Mouse (Mus musculus): Measurements from ENCODE around the gene Klhl35. TPM values are rescaled to one million over a fixed set of nuclear protein-coding genes. Genes with fewer than 3 reads are reported as not detected.
A peak's percentile ranks its signal among the peaks of the same experiment; 100 is the strongest.
"Not testable (repeated sequence)": the region's sequence is repeated elsewhere in the genome, so short reads cannot be mapped to it uniquely, and the experiment has no call there.

Gene Klhl35
- polyA plus RNA-seq, 1 experiment from 2014 or later = 0.12 TPM

DNA sequence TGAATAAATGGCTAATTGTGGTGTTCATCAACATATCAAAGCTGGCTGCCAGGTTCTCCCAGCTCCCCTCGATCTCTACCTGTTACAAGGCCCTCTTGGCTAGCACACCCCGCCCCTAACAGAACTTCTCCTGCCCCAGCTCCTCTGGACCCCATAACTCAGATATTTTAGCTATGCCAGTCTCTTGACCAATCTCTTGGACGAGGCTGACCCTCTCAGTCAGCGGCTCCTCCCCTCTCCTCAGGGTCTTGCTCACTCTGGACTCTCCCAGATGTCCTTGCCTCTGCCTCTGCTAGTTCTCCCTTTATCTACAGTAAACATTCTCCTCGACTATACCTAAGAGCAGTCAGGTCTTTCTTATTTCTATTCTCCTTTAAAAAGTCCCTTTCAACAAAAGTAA is 34.9 kb downstream of the Klhl35 start:
- Histone ChIP-seq H3K4me1 (replicated peaks) (peaks cover 26% of the 10 kb centered on the region), H3K4me2 (peak overlapping the region; percentile 43), H3K36me3 (no peaks in the 10 kb centered on the region), H3K9me3 (replicated peaks) (no peaks in the 10 kb centered on the region), H3K9ac (peak overlapping the region; percentile 56), H3K4me3 (replicated peaks) (no peak overlapping the region), H3K27ac (peak overlapping the region; percentile 92), H3K27me3 (no peaks in the 10 kb centered on the region)
- WGBS (ENCODE audit: insufficient replicate concordance) = 27% methylated on average over 5 of the region's 5 CpGs
- DNase-seq (peak; percentile 51), ATAC-seq (ENCODE audit: low read depth) (peak; percentile 93)

DNA sequence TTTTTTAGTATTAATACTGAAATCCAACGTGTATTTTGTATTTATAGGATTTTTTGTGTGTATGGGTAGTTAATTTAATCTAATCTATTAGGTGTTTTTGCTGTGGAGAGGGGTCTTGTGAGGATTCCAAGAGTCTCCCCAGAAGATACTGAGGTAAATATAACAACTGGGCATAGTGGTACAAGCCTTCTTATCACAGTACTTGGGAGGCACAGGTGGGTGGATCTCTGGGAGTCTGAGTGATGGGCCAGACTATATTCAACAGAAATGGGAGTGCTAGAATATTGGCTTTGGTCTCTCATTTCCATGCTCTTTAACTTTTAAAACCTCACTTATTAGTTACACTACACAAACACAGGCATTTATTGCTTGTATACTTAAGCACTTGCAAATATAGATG is 35.3 kb downstream of the Klhl35 start:
- Histone ChIP-seq H3K4me3 (replicated peaks) (no peak overlapping the region), H3K4me2 (0 out of 2 replicates have a peak overlapping the region, but pooled peaks have one; percentile 32), H3K4me1 (replicated peaks) (peaks cover 26% of the 10 kb centered on the region), H3K36me3 (no peaks in the 10 kb centered on the region), H3K27me3 (no peaks in the 10 kb centered on the region), H3K9me3 (replicated peaks) (no peaks in the 10 kb centered on the region), H3K9ac (peak overlapping the region; percentile 14; the same call in 1 of the 2 replicates), H3K27ac (peak overlapping the region; percentile 81)
- DNase-seq (no peak), ATAC-seq (ENCODE audit: low read depth) (peak; percentile 94)
- WGBS (ENCODE audit: insufficient replicate concordance) = 35% methylated on average over 1 of the region's 1 CpGs

DNA sequence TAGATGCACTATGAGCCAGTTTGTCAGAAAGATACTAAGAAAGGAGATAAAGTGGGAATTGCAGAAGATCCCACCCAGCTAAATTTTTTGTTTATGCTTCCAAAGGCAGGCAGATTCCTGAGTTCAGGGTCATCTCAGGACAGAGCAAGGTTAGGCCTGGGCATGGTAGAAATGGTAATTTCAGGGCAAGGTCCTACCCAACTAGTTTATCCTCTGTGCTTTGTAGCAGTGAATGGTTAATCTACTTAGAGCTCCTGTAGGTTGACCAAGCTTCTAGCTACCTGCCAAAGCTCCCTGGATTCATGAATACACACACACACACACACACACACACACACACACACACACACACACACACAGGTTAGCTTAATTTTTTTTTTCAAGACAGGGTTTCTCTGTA is 38.8 kb downstream of the Klhl35 start:
- H3K4me3 ChIP-seq (replicated peaks) = no peak overlapping the region
- no peak overlapping the region for H3K9ac ChIP-seq
- no peaks in the 10 kb centered on the region for H3K9me3 ChIP-seq (replicated peaks)
- no peaks in the 10 kb centered on the region for H3K27me3 ChIP-seq
- H3K4me1 ChIP-seq (replicated peaks) = peaks cover 41% of the 10 kb centered on the region
- H3K4me2 ChIP-seq = no peak overlapping the region
- no peak for ATAC-seq (ENCODE audit: low read depth)
- no peak overlapping the region for H3K27ac ChIP-seq
- no peak for DNase-seq
- H3K36me3 ChIP-seq = no peaks in the 10 kb centered on the region

DNA sequence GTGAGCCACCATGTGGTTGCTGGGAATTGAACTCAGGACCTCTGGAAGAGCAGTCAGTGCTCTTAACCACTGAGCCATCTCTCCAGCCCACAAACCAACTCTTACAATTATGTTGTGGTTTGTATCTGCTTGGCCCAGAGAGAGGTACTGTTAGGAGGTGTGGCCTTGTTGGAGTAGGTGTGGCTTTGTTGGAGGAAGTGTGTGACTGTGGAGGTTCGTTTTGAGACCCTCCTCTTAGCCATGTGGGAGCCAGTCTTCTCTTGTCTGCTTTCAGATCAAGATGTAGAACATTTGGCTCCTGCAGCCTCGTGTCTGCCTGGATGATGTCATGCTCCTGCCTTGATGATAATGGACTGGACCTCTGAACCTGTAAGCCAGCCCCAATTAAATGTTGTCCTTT is 42.4 kb downstream of the Klhl35 start:
- peak overlapping the region; percentile 9; the same call in 1 of the 2 replicates for H3K27ac ChIP-seq
- peak; percentile 70 for ATAC-seq (ENCODE audit: low read depth)

DNA sequence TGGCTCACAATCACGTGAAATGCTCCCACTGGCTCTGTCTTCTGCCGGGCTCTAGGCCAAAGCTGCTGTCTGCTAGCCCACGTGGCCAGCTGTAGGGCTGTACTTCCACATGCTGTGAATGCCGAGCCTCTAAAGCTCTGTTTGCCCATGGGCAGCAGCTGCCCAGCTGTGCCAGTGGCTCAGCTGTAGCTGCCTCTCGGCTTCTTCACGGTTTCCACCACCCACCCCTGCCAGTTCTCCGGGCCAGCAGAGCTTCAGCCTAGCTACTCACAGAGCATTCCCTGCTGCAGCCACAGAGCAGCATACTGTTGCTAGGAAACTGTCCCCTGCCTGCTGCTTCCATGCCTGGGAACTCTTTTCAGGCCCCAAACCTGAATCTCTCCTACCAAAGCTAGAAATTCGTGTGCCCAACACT is 44.3 kb downstream of the Klhl35 start:
- no peaks in the 10 kb centered on the region for H3K36me3 ChIP-seq
- no peak overlapping the region for H3K27ac ChIP-seq
- H3K4me2 ChIP-seq = no peak overlapping the region
- H3K27me3 ChIP-seq = no peaks in the 10 kb centered on the region
- H3K9me3 ChIP-seq (replicated peaks) = no peaks in the 10 kb centered on the region
- no peak overlapping the region for H3K4me3 ChIP-seq (replicated peaks)
- DNase-seq (no peak), ATAC-seq (ENCODE audit: low read depth) (no peak)
- H3K9ac ChIP-seq = no peak overlapping the region; the same call in 1 of the 2 replicates
- peaks cover 31% of the 10 kb centered on the region; the same call in 1 of the 2 replicates for H3K4me1 ChIP-seq (replicated peaks)
- WGBS (ENCODE audit: insufficient replicate concordance) = 45% methylated on average over 8 of the region's 8 CpGs

More for the DNA sequence above, 42.4 kb downstream of the Klhl35 start:
- not testable (repeated sequence) for H3K4me2 ChIP-seq; H3K36me3 ChIP-seq; H3K27me3 ChIP-seq; H3K4me3 ChIP-seq (replicated peaks); H3K9ac ChIP-seq; H3K9me3 ChIP-seq (replicated peaks)
- peak; percentile 26 for DNase-seq
- peaks cover 31% of the 10 kb centered on the region; the same call in 1 of the 2 replicates for H3K4me1 ChIP-seq (replicated peaks)
- 3% methylated on average over 2 of the region's 2 CpGs for WGBS (ENCODE audit: insufficient replicate concordance)

DNA sequence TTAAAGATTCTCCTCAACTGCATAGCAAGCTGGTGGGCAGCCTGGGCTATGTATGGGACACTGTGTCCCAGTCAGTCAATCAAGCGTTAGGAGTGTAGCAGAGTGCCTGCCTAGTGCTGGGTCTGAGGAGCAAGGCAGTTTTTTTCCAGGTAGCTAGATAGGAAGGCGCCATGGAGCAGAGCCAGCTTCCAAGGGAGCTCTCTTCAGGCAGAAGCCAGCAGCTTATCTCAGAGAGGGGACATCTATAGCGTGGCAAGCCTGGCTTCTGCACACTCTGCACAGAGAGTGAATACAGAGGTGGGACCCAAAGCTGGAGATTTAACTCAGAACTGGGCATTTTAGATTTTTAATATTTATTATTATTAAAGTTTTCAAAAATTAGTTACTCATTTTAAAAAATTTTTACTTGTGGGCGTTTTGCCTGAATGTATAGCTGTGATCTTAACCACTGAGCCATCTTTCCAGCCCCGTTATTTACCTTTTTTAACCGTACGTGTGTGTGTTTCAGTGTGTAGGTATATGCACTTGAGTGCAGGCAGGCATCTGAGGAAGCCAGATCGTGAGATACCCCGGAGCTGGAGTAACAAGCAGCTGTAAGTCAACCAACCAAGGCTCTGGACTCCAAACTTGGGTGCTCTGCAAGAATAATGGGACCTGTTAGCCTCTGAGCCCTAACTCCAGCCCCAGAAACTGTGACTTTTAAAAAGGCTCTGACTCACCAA is 50.4 kb downstream of the Klhl35 start:
- no peak overlapping the region for H3K4me3 ChIP-seq (replicated peaks)
- H3K9ac ChIP-seq = peak overlapping the region; percentile 50
- no peaks in the 10 kb centered on the region for H3K9me3 ChIP-seq (replicated peaks)
- 47% methylated on average over 9 of the region's 9 CpGs for WGBS (ENCODE audit: insufficient replicate concordance)
- H3K4me2 ChIP-seq = peak overlapping the region; percentile 41
- peaks cover 44% of the 10 kb centered on the region for H3K4me1 ChIP-seq (replicated peaks)
- ATAC-seq (ENCODE audit: low read depth) = peak; percentile 51
- H3K27me3 ChIP-seq = no peaks in the 10 kb centered on the region
- no peak for DNase-seq
- H3K36me3 ChIP-seq = no peaks in the 10 kb centered on the region
- peak overlapping the region; percentile 88 for H3K27ac ChIP-seq

DNA sequence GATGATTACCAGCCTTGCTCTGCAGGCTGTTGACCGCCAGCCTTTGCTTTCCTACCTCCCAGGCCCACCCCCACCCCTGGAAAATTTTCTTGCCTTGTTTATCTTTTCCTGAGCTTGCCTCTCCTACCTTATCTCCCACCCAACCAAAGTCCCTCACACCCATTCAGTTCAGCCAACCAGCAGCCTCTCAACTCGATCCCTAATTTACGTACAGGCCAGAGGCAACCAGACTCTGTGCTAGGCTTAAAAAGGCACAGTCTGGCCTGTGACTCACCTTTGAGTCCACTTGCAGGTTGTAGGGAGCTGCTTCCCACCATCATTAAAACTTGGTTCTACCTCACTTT is 51.0 kb downstream of the Klhl35 start:
- no peaks in the 10 kb centered on the region for H3K36me3 ChIP-seq
- DNase-seq (no peak), ATAC-seq (ENCODE audit: low read depth) (peak; percentile 96)
- peak overlapping the region; percentile 88 for H3K27ac ChIP-seq
- peak overlapping the region; percentile 50 for H3K9ac ChIP-seq
- WGBS (ENCODE audit: insufficient replicate concordance) = 7% methylated on average over 3 of the region's 3 CpGs
- H3K9me3 ChIP-seq (replicated peaks) = no peaks in the 10 kb centered on the region
- H3K4me3 ChIP-seq (replicated peaks) = no peak overlapping the region
- H3K4me1 ChIP-seq (replicated peaks) = peaks cover 41% of the 10 kb centered on the region
- no peaks in the 10 kb centered on the region for H3K27me3 ChIP-seq
- H3K4me2 ChIP-seq = peak overlapping the region; percentile 41

DNA sequence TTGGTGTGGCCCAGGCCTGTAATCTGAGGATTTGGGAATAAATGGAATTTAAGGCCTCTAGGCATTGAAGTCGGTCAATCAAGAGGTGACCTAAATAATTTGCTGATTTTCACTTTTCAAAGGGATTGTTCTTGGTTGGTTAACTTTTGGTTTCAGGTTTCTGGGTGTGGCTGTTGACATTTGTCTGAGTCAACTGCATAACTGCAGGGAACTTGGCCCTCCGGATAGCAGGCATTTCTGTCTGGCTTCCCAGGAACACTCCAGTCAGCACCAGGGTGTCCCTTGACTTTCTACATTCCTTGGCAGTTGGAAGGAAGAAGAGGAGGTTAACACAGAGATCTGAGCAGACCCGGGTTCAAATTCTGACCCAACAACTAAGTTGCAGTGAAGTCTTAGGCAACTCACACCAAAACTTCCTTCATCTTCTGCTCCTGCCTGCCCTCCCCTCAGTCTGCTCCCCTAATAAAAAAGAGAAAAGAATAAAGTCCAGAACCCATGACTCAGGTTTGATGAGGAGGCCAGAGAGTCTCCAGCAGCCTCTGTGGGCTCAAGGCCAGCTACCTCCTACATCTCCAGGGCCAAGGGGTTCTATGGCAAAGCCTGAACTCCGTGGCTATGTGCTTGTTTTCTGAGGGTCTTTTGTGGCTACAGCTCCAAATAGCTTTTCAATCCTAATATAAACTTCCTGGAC is 53.3 kb downstream of the Klhl35 start:
- 63% methylated on average over 4 of the region's 4 CpGs for WGBS (ENCODE audit: insufficient replicate concordance)

DNA sequence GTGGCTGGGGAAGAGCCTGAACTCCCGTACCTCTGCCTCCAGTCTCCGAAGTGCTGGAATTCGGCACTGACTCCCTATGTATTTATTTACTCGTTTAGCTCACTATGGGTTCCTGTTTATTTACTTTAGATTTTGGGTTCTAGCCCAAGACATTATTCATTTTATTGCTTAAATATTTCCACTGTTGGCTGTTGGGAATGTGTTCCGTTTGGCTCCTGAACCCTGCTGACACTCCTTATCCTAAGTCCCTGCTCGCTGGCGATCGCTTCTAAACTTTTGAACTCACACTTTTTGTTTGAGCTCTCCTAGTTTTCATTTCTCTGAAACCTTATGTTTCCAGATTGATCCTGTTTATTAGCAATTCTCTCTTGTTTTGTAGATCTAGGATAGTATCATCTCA is 57.3 kb downstream of the Klhl35 start:
- 78% methylated on average over 8 of the region's 8 CpGs for WGBS (ENCODE audit: insufficient replicate concordance)
- no peaks in the 10 kb centered on the region for H3K9me3 ChIP-seq (replicated peaks)
- no peak for DNase-seq
- no peak overlapping the region for H3K4me2 ChIP-seq
- no peak overlapping the region for H3K4me3 ChIP-seq (replicated peaks)
- no peaks in the 10 kb centered on the region for H3K27me3 ChIP-seq
- no peak for ATAC-seq (ENCODE audit: low read depth)
- H3K27ac ChIP-seq = no peak overlapping the region
- H3K4me1 ChIP-seq (replicated peaks) = peaks cover 17% of the 10 kb centered on the region
- no peak overlapping the region for H3K9ac ChIP-seq
- H3K36me3 ChIP-seq = no peaks in the 10 kb centered on the region

More for the DNA sequence above, 53.3 kb downstream of the Klhl35 start:
- no peak overlapping the region for H3K9ac ChIP-seq
- no peaks in the 10 kb centered on the region for H3K27me3 ChIP-seq
- no peak overlapping the region for H3K4me3 ChIP-seq (replicated peaks)
- DNase-seq = no peak
- H3K27ac ChIP-seq = 0 out of 2 replicates have a peak overlapping the region, but pooled peaks have one; percentile 32
- peaks cover 40% of the 10 kb centered on the region for H3K4me1 ChIP-seq (replicated peaks)
- ATAC-seq (ENCODE audit: low read depth) = no peak
- no peaks in the 10 kb centered on the region for H3K36me3 ChIP-seq
- no peak overlapping the region for H3K4me2 ChIP-seq
- no peaks in the 10 kb centered on the region for H3K9me3 ChIP-seq (replicated peaks)
